Mouse (Mus musculus) intestine, embryonic 15.5 days (tissue): ENCODE data around the gene Pigh. TPM values are rescaled to one million over a fixed set of nuclear protein-coding genes. Genes with fewer than 3 reads are reported as not detected.

ENCODE experiments used
- ATAC-seq: fragments of 200-750 bp; cut with Nextera tagmentation; 2 replicates; pipeline ENCODE4 v1.8.0; 2017; ENCODE audit warnings: moderate TSS enrichment, moderate library complexity
- H3K27ac ChIP-seq: fragments of 300-500 bp; sonication (generic); 2 replicates; pipeline ENCODE4 v1.5.1; 2015; ENCODE audit warnings: mild to moderate bottlenecking, inconsistent platforms
- H3K27me3 ChIP-seq: fragments of 300-500 bp; sonication (generic); replicated peaks from 2 replicates; pipeline ENCODE4 v1.6.1; 2015; ENCODE audit warnings: inconsistent platforms
- H3K36me3 ChIP-seq: fragments of 300-500 bp; sonication (generic); 2 replicates; pipeline ENCODE4 v1.6.1; 2015; ENCODE audit warnings: inconsistent platforms
- H3K4me1 ChIP-seq: fragments of 300-500 bp; sonication (generic); replicated peaks from 2 replicates; pipeline ENCODE4 v1.6.1; 2015; ENCODE audit warnings: inconsistent platforms
- H3K4me2 ChIP-seq: fragments of 300-500 bp; sonication (generic); replicated peaks from 2 replicates; pipeline ENCODE4 v1.6.1; 2015; ENCODE audit warnings: mild to moderate bottlenecking, inconsistent platforms
- H3K4me3 ChIP-seq: fragments of 300-500 bp; sonication (generic); replicated peaks from 2 replicates; pipeline ENCODE4 v1.5.1; 2015; ENCODE audit warnings: inconsistent platforms
- H3K9ac ChIP-seq: fragments of 300-500 bp; sonication (generic); 2 replicates; pipeline ENCODE4 v1.6.1; 2015; ENCODE audit warnings: inconsistent platforms
- H3K9me3 ChIP-seq: fragments of 300-500 bp; sonication (generic); 2 replicates; pipeline ENCODE4 v1.6.1; 2016; ENCODE audit warnings: inconsistent platforms
- WGBS: fragments of 180-500 bp; shearing (Covaris S2); methylation state at CpG from one replicate; pipeline ENCODE4 v1.1.7; 2015; 5-methylcytosine and 5-hydroxymethylcytosine counted together
- polyA plus RNA-seq: library from polyadenylated mRNA; unstranded; fragments of >200 nt; fragmentation: Nextera tagmentation; extraction: Ambion mirVana; gene quantifications from 2 replicates; pipeline ENCODE4 v1.2.1, GENCODE M21; 2015

The Pigh gene
- polyA plus RNA-seq, 1 experiment from 2014 or later: 26.0 TPM

DNA sequence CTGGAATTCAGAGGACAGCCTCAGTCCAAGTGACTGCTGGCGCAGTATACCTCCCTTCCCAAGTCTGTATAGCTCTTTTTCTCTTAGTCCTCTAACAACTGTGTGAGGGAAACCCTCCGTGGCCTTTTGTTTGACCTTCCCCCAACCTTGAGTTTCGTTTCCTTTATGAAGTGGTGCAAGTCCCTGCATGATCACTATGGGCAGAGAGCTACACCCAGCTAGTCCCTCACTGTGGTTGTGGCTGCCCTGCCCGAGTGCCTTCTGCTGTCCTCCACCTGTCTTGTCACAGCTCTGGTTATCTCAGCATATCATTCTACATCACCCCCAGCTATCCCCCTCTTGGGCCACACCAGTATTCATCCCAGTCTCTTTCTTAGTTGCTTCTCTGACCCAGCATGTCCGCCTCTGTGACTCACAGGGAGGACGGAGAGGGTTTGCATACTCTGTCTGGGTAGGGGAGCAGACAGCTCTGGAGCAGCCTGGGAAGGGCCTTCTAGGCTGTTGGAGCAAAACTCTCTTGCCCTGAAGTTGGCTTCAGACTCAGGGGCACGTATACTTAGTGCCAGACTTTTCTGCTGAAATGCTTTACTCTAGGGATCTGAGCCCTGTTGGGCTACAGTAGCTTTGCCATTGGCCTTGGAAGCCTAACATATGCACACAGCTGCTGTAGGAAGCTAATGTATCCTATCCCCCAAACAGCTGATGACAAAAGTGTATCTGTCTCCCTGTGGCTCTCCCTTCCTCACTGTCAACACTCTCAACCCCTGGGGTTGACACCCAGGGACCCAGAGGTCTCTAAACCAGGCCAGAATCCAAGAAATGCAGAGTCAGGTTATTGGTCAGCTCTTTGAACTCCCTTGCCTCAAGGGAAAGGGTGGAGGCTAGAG is 28.4 kb downstream of the Pigh start:
- WGBS: 74% methylated on average over 7 of the region's 7 CpGs
- no peak overlapping the region for H3K4me3 ChIP-seq
- no peak overlapping the region for H3K4me2 ChIP-seq
- H3K36me3 ChIP-seq: peaks cover 9% of the 10 kb centered on the region
- H3K27ac ChIP-seq: no peak overlapping the region; the same call in 1 of the 2 replicates
- no peaks in the 10 kb centered on the region for H3K9me3 ChIP-seq
- 0 out of 2 replicates have a peak, but pooled peaks cover 2% of the 10 kb centered on the region for H3K4me1 ChIP-seq
- no peak for ATAC-seq
- no peak overlapping the region for H3K9ac ChIP-seq
- H3K27me3 ChIP-seq: no peaks in the 10 kb centered on the region

DNA sequence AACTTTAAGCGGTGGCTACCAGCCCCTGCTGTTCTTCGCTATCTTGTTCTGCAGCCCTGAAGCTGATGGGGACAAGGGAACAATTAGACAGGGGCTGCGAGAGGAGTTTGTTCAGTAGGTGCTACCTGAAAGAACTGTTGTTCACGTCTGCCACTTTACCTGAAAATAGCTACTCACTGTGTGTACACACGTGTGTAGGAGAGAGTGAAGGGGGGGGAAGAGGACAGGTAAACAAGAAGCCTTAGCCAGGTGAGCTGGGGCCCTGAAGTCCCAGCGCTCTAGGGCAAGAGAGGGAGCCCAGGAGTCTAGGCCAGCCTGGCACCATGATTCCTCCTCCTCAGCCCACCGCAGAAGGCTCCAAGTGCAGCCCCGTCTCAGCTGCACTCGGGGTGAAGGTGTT is 29.3 kb downstream of the Pigh start:
- Histone ChIP-seq H3K9me3 (no peaks in the 10 kb centered on the region), H3K9ac (no peak overlapping the region), H3K36me3 (peaks cover 9% of the 10 kb centered on the region), H3K4me3 (no peak overlapping the region), H3K4me1 (0 out of 2 replicates have a peak, but pooled peaks cover 2% of the 10 kb centered on the region), H3K27me3 (no peaks in the 10 kb centered on the region), H3K4me2 (no peak overlapping the region), H3K27ac (no peak overlapping the region)
- WGBS: 86% methylated on average over 9 of the region's 9 CpGs
- peak; percentile 68; the same call in 1 of the 2 replicates for ATAC-seq

DNA sequence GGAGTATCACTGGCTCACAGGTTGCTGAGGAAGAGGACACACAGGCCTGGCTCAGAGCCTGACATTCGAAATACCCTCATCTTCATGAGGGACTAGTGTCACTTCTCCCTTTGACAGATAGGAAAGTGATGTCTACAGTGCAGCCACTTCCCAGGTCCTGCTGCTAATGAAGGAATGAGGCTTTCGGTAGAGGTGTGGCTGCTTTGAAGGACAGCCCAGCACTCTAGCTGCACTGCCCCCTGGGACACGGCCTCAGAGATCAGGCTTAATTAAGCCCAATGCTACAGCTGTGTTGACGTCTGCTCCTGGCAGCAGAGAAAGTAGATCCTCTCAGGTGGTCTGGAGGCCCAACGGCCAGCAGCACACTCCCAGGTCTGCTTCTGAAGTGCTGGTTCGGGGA is 29.9 kb downstream of the Pigh start:
- H3K4me3 ChIP-seq: no peak overlapping the region
- WGBS: 85% methylated on average over 6 of the region's 6 CpGs
- H3K27me3 ChIP-seq: no peaks in the 10 kb centered on the region
- H3K4me1 ChIP-seq: 0 out of 2 replicates have a peak, but pooled peaks cover 2% of the 10 kb centered on the region
- no peak overlapping the region for H3K27ac ChIP-seq
- H3K9ac ChIP-seq: no peak overlapping the region
- no peak for ATAC-seq
- no peaks in the 10 kb centered on the region for H3K9me3 ChIP-seq
- peaks cover 13% of the 10 kb centered on the region for H3K36me3 ChIP-seq
- no peak overlapping the region for H3K4me2 ChIP-seq

DNA sequence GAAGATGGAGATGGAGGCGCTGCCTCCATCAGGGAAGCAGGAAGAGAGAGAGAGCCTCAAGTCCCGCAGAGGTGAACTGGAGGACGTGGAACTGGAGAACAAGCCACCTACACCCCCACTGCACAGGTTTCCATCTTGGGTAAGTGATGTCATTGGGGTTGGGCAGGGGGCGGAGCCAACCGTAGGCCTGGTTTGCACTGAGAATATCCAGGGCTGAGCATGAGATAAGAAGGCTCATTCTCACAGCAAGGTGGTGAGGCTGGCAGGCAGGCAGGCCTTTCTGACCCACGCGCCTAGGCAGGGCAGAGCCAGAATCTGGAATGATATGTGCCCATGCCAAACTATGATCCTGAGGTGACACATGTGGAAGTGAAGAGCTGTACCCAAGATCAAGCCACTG is 34.2 kb downstream of the Pigh start:
- 74% methylated on average over 7 of the region's 7 CpGs for WGBS

GRCm38 (mm10) chr12:79052073-79052472 is 37.4 kb downstream of the Pigh start:
- whole genome bisulfite sequencing: 82% methylated on average over 2 of the region's 2 CpGs
- peaks cover 19% of the 10 kb centered on the region for H3K36me3 ChIP-seq
- no peak overlapping the region for H3K27ac ChIP-seq
- H3K4me3 ChIP-seq: no peak overlapping the region
- ATAC-seq: no peak
- H3K9ac ChIP-seq: no peak overlapping the region
- no peaks in the 10 kb centered on the region for H3K4me1 ChIP-seq
- H3K4me2 ChIP-seq: no peak overlapping the region
- no peaks in the 10 kb centered on the region for H3K9me3 ChIP-seq
- H3K27me3 ChIP-seq: no peaks in the 10 kb centered on the region

More for the DNA sequence above, 34.2 kb downstream of the Pigh start:
- peak; percentile 80 for ATAC-seq
- H3K4me2 ChIP-seq: no peak overlapping the region
- no peak overlapping the region for H3K9ac ChIP-seq
- H3K27ac ChIP-seq: no peak overlapping the region
- no peaks in the 10 kb centered on the region for H3K4me1 ChIP-seq
- H3K36me3 ChIP-seq: peaks cover 25% of the 10 kb centered on the region
- no peak overlapping the region for H3K4me3 ChIP-seq
- no peaks in the 10 kb centered on the region for H3K9me3 ChIP-seq
- no peaks in the 10 kb centered on the region for H3K27me3 ChIP-seq

DNA sequence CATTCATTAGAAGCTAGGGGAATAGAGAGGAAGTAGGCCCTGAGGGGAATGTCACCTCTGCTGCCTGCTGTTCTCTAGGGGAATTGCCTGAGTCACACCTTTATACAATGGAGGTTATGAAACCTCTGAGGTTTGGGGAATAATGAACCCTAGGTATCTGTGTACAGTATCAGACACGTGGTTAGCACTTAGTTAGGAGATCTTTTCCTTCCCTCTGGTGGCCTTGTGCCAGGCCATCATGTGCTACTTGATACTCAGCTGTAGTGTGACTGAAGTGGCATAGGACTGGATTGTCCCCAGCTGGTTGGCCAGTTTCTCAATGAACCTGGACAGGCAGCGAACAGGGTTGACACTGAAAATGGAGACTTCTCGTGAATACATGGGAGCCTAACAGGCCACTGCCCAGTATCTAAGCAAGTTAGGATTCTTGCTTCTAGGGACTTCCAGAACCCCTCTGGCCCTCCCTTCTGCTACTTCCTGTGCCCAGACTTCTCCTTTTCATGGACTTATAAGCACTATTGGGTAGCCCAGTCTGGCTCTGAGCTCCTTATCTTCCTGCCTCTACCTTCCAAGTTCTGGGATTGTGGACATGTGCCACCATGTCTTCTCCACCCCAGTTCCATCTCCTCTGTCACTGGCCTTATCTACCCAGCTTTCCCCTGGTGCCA is 38.8 kb downstream of the Pigh start:
- Histone ChIP-seq H3K4me3 (no peak overlapping the region), H3K9ac (no peak overlapping the region), H3K4me1 (no peaks in the 10 kb centered on the region), H3K9me3 (no peaks in the 10 kb centered on the region), H3K27ac (no peak overlapping the region), H3K4me2 (no peak overlapping the region), H3K27me3 (no peaks in the 10 kb centered on the region), H3K36me3 (peaks cover 19% of the 10 kb centered on the region; the same call in 1 of the 2 replicates)
- WGBS: 86% methylated on average over 3 of the region's 3 CpGs
- no peak for ATAC-seq

DNA sequence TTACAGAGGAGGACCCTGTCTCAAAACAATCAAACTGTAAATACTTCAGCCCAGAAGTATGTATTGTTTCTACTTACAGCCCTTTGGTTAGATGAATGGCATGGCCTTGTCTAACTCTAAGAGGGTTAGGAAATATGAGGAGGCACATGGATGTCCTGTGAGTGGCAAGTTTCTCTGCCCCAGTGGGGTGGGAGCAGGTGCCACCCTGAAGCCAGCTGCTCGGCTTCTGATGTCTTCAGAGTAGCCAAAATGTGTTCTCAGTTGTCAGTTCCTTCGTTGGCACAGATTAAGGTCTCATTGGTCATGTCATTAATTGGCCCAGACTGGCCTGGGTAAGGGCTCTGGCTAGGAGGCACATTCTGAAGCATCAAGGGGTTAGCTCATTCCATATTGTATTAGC is 39.6 kb downstream of the Pigh start:
- no peak overlapping the region for H3K4me2 ChIP-seq
- H3K9me3 ChIP-seq: no peaks in the 10 kb centered on the region
- no peaks in the 10 kb centered on the region for H3K4me1 ChIP-seq
- H3K36me3 ChIP-seq: peaks cover 16% of the 10 kb centered on the region; the same call in 1 of the 2 replicates
- H3K4me3 ChIP-seq: no peak overlapping the region
- no peak overlapping the region for H3K27ac ChIP-seq
- H3K9ac ChIP-seq: no peak overlapping the region
- ATAC-seq: no peak
- H3K27me3 ChIP-seq: no peaks in the 10 kb centered on the region
- 80% methylated on average over 2 of the region's 2 CpGs for WGBS

- Histone ChIP-seq H3K9me3 (no peaks in the 10 kb centered on the region), H3K27me3 (no peaks in the 10 kb centered on the region), H3K9ac (no peak overlapping the region), H3K4me1 (no peaks in the 10 kb centered on the region), H3K4me2 (no peak overlapping the region), H3K4me3 (no peak overlapping the region), H3K36me3 (peaks cover 9% of the 10 kb centered on the region; the same call in 1 of the 2 replicates), H3K27ac (no peak overlapping the region)
- WGBS: 100% methylated on average over 1 of the region's 1 CpGs
- no peak for ATAC-seq
These were observed 40.6 kb downstream of the Pigh start for GRCm38 (mm10) chr12:79048898-79049297.

DNA sequence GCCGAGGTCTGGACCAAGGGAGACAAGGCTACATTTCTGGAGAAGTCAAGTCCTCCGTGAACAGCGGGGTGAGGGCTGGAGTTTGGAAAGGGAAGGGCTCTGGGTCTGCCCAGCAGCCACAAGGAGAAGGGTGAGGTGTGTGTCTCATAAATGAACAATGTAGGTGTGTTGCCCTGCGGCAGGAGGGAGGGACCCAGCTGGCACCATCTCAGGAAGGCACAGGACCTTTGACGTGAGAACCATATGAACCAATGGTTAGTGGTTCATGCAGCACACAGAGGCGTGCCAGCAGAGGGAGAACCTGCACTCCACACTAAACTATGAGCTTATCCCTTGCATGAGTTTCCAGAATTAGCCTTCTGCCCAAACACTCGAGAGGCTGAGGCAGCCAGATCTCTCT is 42.2 kb downstream of the Pigh start:
- H3K4me2 ChIP-seq: no peak overlapping the region
- no peak overlapping the region for H3K27ac ChIP-seq
- H3K4me3 ChIP-seq: no peak overlapping the region
- 0 out of 2 replicates have a peak, but pooled peaks cover 2% of the 10 kb centered on the region for H3K36me3 ChIP-seq
- WGBS: 85% methylated on average over 7 of the region's 7 CpGs
- no peak for ATAC-seq
- no peaks in the 10 kb centered on the region for H3K27me3 ChIP-seq
- no peaks in the 10 kb centered on the region for H3K4me1 ChIP-seq
- H3K9me3 ChIP-seq: no peaks in the 10 kb centered on the region
- H3K9ac ChIP-seq: no peak overlapping the region

- Histone ChIP-seq H3K4me2 (no peak overlapping the region), H3K27me3 (no peaks in the 10 kb centered on the region), H3K27ac (no peak overlapping the region), H3K4me1 (peaks cover 4% of the 10 kb centered on the region; the same call in 1 of the 2 replicates), H3K36me3 (0 out of 2 replicates have a peak, but pooled peaks cover 2% of the 10 kb centered on the region), H3K9me3 (no peaks in the 10 kb centered on the region), H3K9ac (no peak overlapping the region), H3K4me3 (no peak overlapping the region)
- ATAC-seq: no peak
- WGBS: 74% methylated on average over 6 of the region's 6 CpGs
These were observed 43.3 kb downstream of the Pigh start for GRCm38 (mm10) chr12:79046171-79046570.

DNA sequence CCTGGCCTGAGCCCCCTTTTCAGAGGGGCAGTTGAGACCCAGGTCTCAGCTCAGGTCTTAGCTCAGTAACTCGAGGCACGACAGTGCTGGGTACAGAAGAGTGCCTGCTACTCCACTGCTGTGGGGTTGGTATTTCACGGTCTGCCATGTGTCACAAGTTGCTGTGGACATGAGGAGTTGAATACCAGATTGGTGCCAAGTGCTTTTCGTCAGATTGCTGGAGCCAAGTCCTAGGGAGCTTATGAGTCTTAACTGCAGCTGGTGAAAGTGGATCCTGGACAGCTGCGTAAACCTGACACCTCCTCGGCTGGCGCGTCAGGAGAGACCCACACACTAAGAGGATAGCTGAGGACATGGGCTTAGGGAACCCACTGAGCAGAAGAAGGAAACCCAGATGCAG is 44.8 kb downstream of the Pigh start:
- 80% methylated on average over 8 of the region's 8 CpGs for WGBS
- Histone ChIP-seq H3K4me2 (no peak overlapping the region), H3K36me3 (no peaks in the 10 kb centered on the region), H3K4me3 (no peak overlapping the region), H3K4me1 (peaks cover 4% of the 10 kb centered on the region), H3K9me3 (no peaks in the 10 kb centered on the region), H3K9ac (no peak overlapping the region), H3K27ac (no peak overlapping the region), H3K27me3 (no peaks in the 10 kb centered on the region)
- ATAC-seq: no peak

- Histone ChIP-seq H3K4me1 (peaks cover 4% of the 10 kb centered on the region), H3K4me3 (no peak overlapping the region), H3K36me3 (no peaks in the 10 kb centered on the region), H3K9ac (no peak overlapping the region), H3K4me2 (0 out of 2 replicates have a peak overlapping the region, but pooled peaks have one; percentile 24), H3K27me3 (no peaks in the 10 kb centered on the region), H3K27ac (peak overlapping the region; percentile 60), H3K9me3 (no peaks in the 10 kb centered on the region)
- ATAC-seq: peak; percentile 92
These were observed 48.0 kb downstream of the Pigh start for GRCm38 (mm10) chr12:79041436-79041835.
